Mouse (Mus musculus): ENCODE data around the gene Cmtm8. TPM values are rescaled to one million over a fixed set of nuclear protein-coding genes. Genes with fewer than 3 reads are reported as not detected.

The Cmtm8 gene
- total and polyA plus RNA-seq, 3 experiments: 0.16 TPM; not detected in 2

GRCm38 (mm10) chr9:114758801-114759200, 85.2 kb downstream of the Cmtm8 start:
- no peaks in the 10 kb centered on the region for H3K9me3 ChIP-seq (replicated peaks)
- no peak for DNase-seq (ENCODE audit: low spot score)
- no peak overlapping the region for H3K4me3 ChIP-seq (ENCODE audit: low read depth, low read length)
- H3K36me3 ChIP-seq (replicated peaks): peaks cover 94% of the 10 kb centered on the region
- TF ChIP-seq TAL1 (conservative IDR thresholded peaks at IDR 0.05; ENCODE audit: low read depth, low read length) (no peak), GATA1 (IDR thresholded peaks at IDR 0.05; ENCODE audit: borderline replicate concordance, low read length) (no peak), GATA2 (IDR thresholded peaks at IDR 0.05; ENCODE audit: borderline replicate concordance, low read depth, low read length) (no peak), CTCF (IDR thresholded peaks at IDR 0.05; ENCODE audit: low read depth, low read length) (no peak), POLR2AphosphoS5 (IDR thresholded peaks at IDR 0.05; ENCODE audit: insufficient replicate concordance, low read depth, low read length) (no peak)
- peaks cover 51% of the 10 kb centered on the region for H3K4me1 ChIP-seq (ENCODE audit: insufficient read depth, low read depth, low read length)
- H3K27me3 ChIP-seq (ENCODE audit: insufficient read depth, low read length): no peaks in the 10 kb centered on the region
- ATAC-seq (ENCODE audit: extremely low read depth, insufficient number of reproducible peaks, low FRiP score, poor library complexity, severe bottlenecking): no peak

GRCm38 (mm10) chr9:114758272-114758671, 85.7 kb downstream of the Cmtm8 start:
- DNase-seq (ENCODE audit: low spot score) (no peak), ATAC-seq (ENCODE audit: extremely low read depth, insufficient number of reproducible peaks, low FRiP score, poor library complexity, severe bottlenecking) (no peak)
- no peaks in the 10 kb centered on the region for H3K9me3 ChIP-seq (replicated peaks)
- H3K4me3 ChIP-seq (ENCODE audit: low read depth, low read length): no peak overlapping the region
- peaks cover 89% of the 10 kb centered on the region for H3K36me3 ChIP-seq (replicated peaks)
- no peaks in the 10 kb centered on the region for H3K27me3 ChIP-seq (ENCODE audit: insufficient read depth, low read length)
- H3K4me1 ChIP-seq (ENCODE audit: insufficient read depth, low read depth, low read length): peaks cover 50% of the 10 kb centered on the region
- TF ChIP-seq TAL1 (conservative IDR thresholded peaks at IDR 0.05; ENCODE audit: low read depth, low read length): no peak
- TF ChIP-seq GATA1 (IDR thresholded peaks at IDR 0.05; ENCODE audit: borderline replicate concordance, low read length): no peak
- no peak for TF ChIP-seq CTCF (IDR thresholded peaks at IDR 0.05; ENCODE audit: low read depth, low read length)
- no peak for TF ChIP-seq POLR2AphosphoS5 (IDR thresholded peaks at IDR 0.05; ENCODE audit: insufficient replicate concordance, low read depth, low read length)
- no peak for TF ChIP-seq GATA2 (IDR thresholded peaks at IDR 0.05; ENCODE audit: borderline replicate concordance, low read depth, low read length)

GRCm38 (mm10) chr9:114752863-114753484, 91.0 kb downstream of the Cmtm8 start:
- H3K9me3 ChIP-seq (replicated peaks): no peaks in the 10 kb centered on the region
- peak overlapping the region; percentile 74 for H3K4me3 ChIP-seq (ENCODE audit: low read depth, low read length)
- H3K4me1 ChIP-seq (ENCODE audit: insufficient read depth, low read depth, low read length): peaks cover 29% of the 10 kb centered on the region
- DNase-seq (ENCODE audit: low spot score): peak; percentile 89
- ATAC-seq (ENCODE audit: extremely low read depth, insufficient number of reproducible peaks, low FRiP score, poor library complexity, severe bottlenecking): peak; percentile 90
- no peak for TF ChIP-seq TAL1 (conservative IDR thresholded peaks at IDR 0.05; ENCODE audit: low read depth, low read length)
- peak; percentile 94 for TF ChIP-seq CTCF (IDR thresholded peaks at IDR 0.05; ENCODE audit: low read depth, low read length)
- H3K36me3 ChIP-seq (replicated peaks): peaks cover 84% of the 10 kb centered on the region
- no peaks in the 10 kb centered on the region for H3K27me3 ChIP-seq (ENCODE audit: insufficient read depth, low read length)

- no peaks in the 10 kb centered on the region for H3K9me3 ChIP-seq (replicated peaks)
- H3K4me3 ChIP-seq (ENCODE audit: low read depth, low read length): no peak overlapping the region
- H3K4me1 ChIP-seq (ENCODE audit: insufficient read depth, low read depth, low read length): peaks cover 29% of the 10 kb centered on the region
- ATAC-seq (ENCODE audit: extremely low read depth, insufficient number of reproducible peaks, low FRiP score, poor library complexity, severe bottlenecking): no peak
- no peaks in the 10 kb centered on the region for H3K27me3 ChIP-seq (ENCODE audit: insufficient read depth, low read length)
- TF ChIP-seq GATA2 (IDR thresholded peaks at IDR 0.05; ENCODE audit: borderline replicate concordance, low read depth, low read length) (no peak), POLR2AphosphoS5 (IDR thresholded peaks at IDR 0.05; ENCODE audit: insufficient replicate concordance, low read depth, low read length) (no peak), TAL1 (conservative IDR thresholded peaks at IDR 0.05; ENCODE audit: low read depth, low read length) (no peak), CTCF (IDR thresholded peaks at IDR 0.05; ENCODE audit: low read depth, low read length) (no peak), GATA1 (IDR thresholded peaks at IDR 0.05; ENCODE audit: borderline replicate concordance, low read length) (no peak)
- no peak for DNase-seq (ENCODE audit: low spot score)
- H3K36me3 ChIP-seq (replicated peaks): peaks cover 85% of the 10 kb centered on the region
These were observed 91.6 kb downstream of the Cmtm8 start for GRCm38 (mm10) chr9:114752311-114752710.

GRCm38 (mm10) chr9:114751582-114751981, 92.4 kb downstream of the Cmtm8 start:
- ATAC-seq (ENCODE audit: extremely low read depth, insufficient number of reproducible peaks, low FRiP score, poor library complexity, severe bottlenecking): no peak
- Histone ChIP-seq H3K4me3 (ENCODE audit: low read depth, low read length) (no peak overlapping the region), H3K27me3 (ENCODE audit: insufficient read depth, low read length) (no peaks in the 10 kb centered on the region), H3K36me3 (replicated peaks) (peaks cover 85% of the 10 kb centered on the region), H3K4me1 (ENCODE audit: insufficient read depth, low read depth, low read length) (peaks cover 26% of the 10 kb centered on the region), H3K9me3 (replicated peaks) (no peaks in the 10 kb centered on the region)
- TF ChIP-seq POLR2AphosphoS5 (IDR thresholded peaks at IDR 0.05; ENCODE audit: insufficient replicate concordance, low read depth, low read length): no peak
- no peak for TF ChIP-seq CTCF (IDR thresholded peaks at IDR 0.05; ENCODE audit: low read depth, low read length)
- no peak for TF ChIP-seq GATA2 (IDR thresholded peaks at IDR 0.05; ENCODE audit: borderline replicate concordance, low read depth, low read length)
- TF ChIP-seq TAL1 (conservative IDR thresholded peaks at IDR 0.05; ENCODE audit: low read depth, low read length): no peak
- no peak for TF ChIP-seq GATA1 (IDR thresholded peaks at IDR 0.05; ENCODE audit: borderline replicate concordance, low read length)
- no peak for DNase-seq (ENCODE audit: low spot score)

GRCm38 (mm10) chr9:114747466-114747865, 96.5 kb downstream of the Cmtm8 start:
- Histone ChIP-seq H3K27me3 (ENCODE audit: insufficient read depth, low read length) (no peaks in the 10 kb centered on the region), H3K9me3 (replicated peaks) (no peaks in the 10 kb centered on the region), H3K4me3 (ENCODE audit: low read depth, low read length) (no peak overlapping the region), H3K36me3 (replicated peaks) (peaks cover 95% of the 10 kb centered on the region), H3K4me1 (ENCODE audit: insufficient read depth, low read depth, low read length) (peaks cover 19% of the 10 kb centered on the region)
- no peak for DNase-seq (ENCODE audit: low spot score)
- ATAC-seq (ENCODE audit: extremely low read depth, insufficient number of reproducible peaks, low FRiP score, poor library complexity, severe bottlenecking): no peak
- no peak for TF ChIP-seq CTCF (IDR thresholded peaks at IDR 0.05; ENCODE audit: low read depth, low read length)
- TF ChIP-seq POLR2AphosphoS5 (IDR thresholded peaks at IDR 0.05; ENCODE audit: insufficient replicate concordance, low read depth, low read length): no peak
- TF ChIP-seq TAL1 (conservative IDR thresholded peaks at IDR 0.05; ENCODE audit: low read depth, low read length): no peak
- TF ChIP-seq GATA1 (IDR thresholded peaks at IDR 0.05; ENCODE audit: borderline replicate concordance, low read length): no peak
- TF ChIP-seq GATA2 (IDR thresholded peaks at IDR 0.05; ENCODE audit: borderline replicate concordance, low read depth, low read length): no peak
